2 mouse cellular contexts compared by ENCODE assay signal in genomic region chr11:51627907-51628306, GRCm38 (mm10).
TF ChIP-seq lines count a peak whose summit lies in the region.

No protein-coding gene starts in this region.

TF ChIP-seq in MEL, 35 proteins besides CTCF, POLR2A, EP300 and RAD21:
- TF ChIP-seq TCF12 (IDR thresholded peaks at IDR 0.05; ENCODE audit: low read depth, low read length) (0 out of 2 replicates have a peak, but pooled peaks have one; percentile 5), TAL1 (IDR thresholded peaks at IDR 0.05; ENCODE audit: low read length) (0 out of 2 replicates have a peak, but pooled peaks have one; percentile 4), ZMIZ1 (IDR thresholded peaks at IDR 0.05; ENCODE audit: low read depth, low read length) (no peak), USF1 (IDR thresholded peaks at IDR 0.05; ENCODE audit: low read depth, low read length) (no peak)
TF ChIP-seq in MEL: peak in this region for 2.

TF ChIP-seq in myocyte, 11 proteins besides CTCF, POLR2A, EP300 and RAD21:
- TF ChIP-seq MAX (IDR thresholded peaks at IDR 0.05; ENCODE audit: low read depth) (no peak), REST (IDR thresholded peaks at IDR 0.05; ENCODE audit: insufficient read depth, insufficient read length) (no peak), MYOD1 (IDR thresholded peaks at IDR 0.05; ENCODE audit: control insufficient read depth in 1 of 3, insufficient read length in 2 of 3, low read depth in 2 of 3) (peak; percentile 11 to 43 (median 23)), MYOG (IDR thresholded peaks at IDR 0.05; ENCODE audit: control insufficient read depth in 1 of 3, insufficient read depth in 1 of 3, insufficient read length in 2 of 3, low read depth in 2 of 3) (peak in 1 of 3 experiments; percentile 69), TCF12 (IDR thresholded peaks at IDR 0.05; ENCODE audit: insufficient read depth, poor library complexity, severe bottlenecking) (no peak), SRF (IDR thresholded peaks at IDR 0.05; ENCODE audit: control insufficient read depth, insufficient read length, low read depth) (no peak), USF1 (IDR thresholded peaks at IDR 0.05; ENCODE audit: low read depth) (no peak)
